Mouse (Mus musculus): ENCODE measurements around the gene Dhh.

DNA sequence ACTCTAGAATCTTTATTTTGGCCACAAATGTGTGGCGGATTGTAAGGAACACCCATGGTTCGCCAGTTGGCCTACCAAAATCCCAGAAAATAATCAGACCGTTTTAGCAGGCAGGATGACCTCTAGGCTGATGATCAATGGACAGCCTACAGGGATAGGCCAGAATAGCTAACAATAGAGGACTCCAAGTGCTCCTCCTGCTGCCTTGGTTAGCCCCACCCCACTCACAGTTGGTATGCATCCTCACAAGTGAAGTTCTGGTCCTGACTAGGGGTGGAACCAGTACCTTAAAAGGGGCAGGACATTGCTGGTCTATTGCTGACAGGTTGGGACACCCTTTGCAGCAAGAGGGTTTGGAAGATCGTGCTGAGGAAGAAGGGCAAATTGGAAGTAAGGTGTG, 5.3 kb downstream of the Dhh start:
- TF ChIP-seq CTCF (IDR thresholded peaks at IDR 0.05; ENCODE audit: borderline replicate concordance, control insufficient read depth, extremely low read depth, insufficient read depth, low read length, poor library complexity) (no peak), POLR2A (IDR thresholded peaks at IDR 0.05; ENCODE audit: control insufficient read depth, extremely low read depth, insufficient read depth, low read length, poor library complexity) (no peak)

Data from thymus, adult 2 months (tissue).